Mouse (Mus musculus) ES-Bruce4 (cell line): ENCODE results near the gene Mrm3. TPM values are rescaled to one million over a fixed set of nuclear protein-coding genes. Genes with fewer than 3 reads are reported as not detected.
A peak's percentile ranks its signal among the peaks of the same experiment; 100 is the strongest.

Experiments
- H3K27ac ChIP-seq: 2 replicates; pipeline ENCODE4 v1.5.1; 2012; ENCODE audit warnings: low read length, inconsistent platforms; ENCODE audit not compliant: insufficient read depth
- H3K27me3 ChIP-seq: 2 replicates; pipeline ENCODE4 v1.6.1; 2012; ENCODE audit warnings: mild to moderate bottlenecking, low read length, inconsistent platforms; ENCODE audit not compliant: control insufficient read depth, poor library complexity, insufficient read depth, severe bottlenecking
- H3K36me3 ChIP-seq: 2 replicates; pipeline ENCODE4 v1.6.1; 2012; ENCODE audit warnings: inconsistent platforms, mild to moderate bottlenecking, low read length, moderate library complexity; ENCODE audit not compliant: control insufficient read depth, poor library complexity, insufficient read depth, severe bottlenecking
- H3K4me1 ChIP-seq: one replicate; pipeline ENCODE4 v1.8.1; 2011; ENCODE audit warnings: low read length; ENCODE audit not compliant: control insufficient read depth, insufficient read depth
- H3K4me3 ChIP-seq: 2 replicates; pipeline ENCODE4 v1.5.1; 2011; ENCODE audit warnings: low read depth, mild to moderate bottlenecking, low read length
- H3K9ac ChIP-seq: 2 replicates; pipeline ENCODE4 v1.6.1; 2012; ENCODE audit warnings: low read depth, mild to moderate bottlenecking, inconsistent platforms; ENCODE audit not compliant: poor library complexity, severe bottlenecking
- H3K9me3 ChIP-seq: replicated peaks from 2 replicates; pipeline ENCODE4 v1.6.1; 2012; ENCODE audit warnings: mild to moderate bottlenecking, low read length, inconsistent platforms; ENCODE audit not compliant: control insufficient read depth, poor library complexity, insufficient read depth, severe bottlenecking
- CTCF ChIP-seq: IDR thresholded peaks from one replicate; pipeline ENCODE4 v1.8.1; 2011; ENCODE audit warnings: low read depth, low read length
- EP300 ChIP-seq: IDR thresholded peaks from 2 replicates; pipeline ENCODE4 v1.6.1; 2011; ENCODE audit warnings: low read depth, low read length; ENCODE audit not compliant: insufficient read depth
- POLR2A ChIP-seq: IDR thresholded peaks from one replicate; pipeline ENCODE4 v1.8.1; 2011; ENCODE audit warnings: low read length; ENCODE audit not compliant: insufficient read depth
- polyA plus RNA-seq: library from polyadenylated mRNA; stranded (reverse); fragments of >200 nt; gene quantifications from 2 replicates; pipeline ENCODE4 v1.2.4, GENCODE M21; 2011; ENCODE audit warnings: low read depth; ENCODE audit not compliant: missing spikeins, insufficient read depth, insufficient read length

Mrm3 gene
- polyA plus RNA-seq, 1 experiment, result 9.2 TPM

DNA sequence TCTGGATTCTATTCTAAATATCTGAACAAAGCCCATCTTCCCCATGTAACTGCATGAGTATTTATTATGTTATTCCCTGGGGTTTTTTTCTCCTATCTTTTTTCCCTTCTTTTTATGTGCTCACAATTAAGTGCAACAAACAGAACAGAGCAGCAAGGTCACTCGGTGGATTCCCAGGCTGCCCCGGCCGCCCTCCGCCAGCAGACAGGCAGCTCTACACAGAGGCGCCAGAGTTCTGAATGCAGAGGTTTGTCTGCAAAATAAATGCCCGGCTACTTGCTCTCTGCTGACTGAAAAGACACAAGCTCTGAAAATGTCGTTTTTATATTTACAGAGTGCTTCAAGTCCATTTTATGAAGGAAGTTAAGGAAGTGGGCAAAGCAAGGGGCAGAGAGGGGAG is 24.0 kb downstream of the Mrm3 start:
- Histone ChIP-seq H3K27ac (no peak overlapping the region), H3K27me3 (no peaks in the 10 kb centered on the region), H3K9me3 (no peaks in the 10 kb centered on the region), H3K36me3 (peaks cover 17% of the 10 kb centered on the region), H3K9ac (no peak overlapping the region), H3K4me3 (no peak overlapping the region), H3K4me1 (no peaks in the 10 kb centered on the region)
- TF ChIP-seq EP300 (no peak), CTCF (no peak), POLR2A (no peak)

DNA sequence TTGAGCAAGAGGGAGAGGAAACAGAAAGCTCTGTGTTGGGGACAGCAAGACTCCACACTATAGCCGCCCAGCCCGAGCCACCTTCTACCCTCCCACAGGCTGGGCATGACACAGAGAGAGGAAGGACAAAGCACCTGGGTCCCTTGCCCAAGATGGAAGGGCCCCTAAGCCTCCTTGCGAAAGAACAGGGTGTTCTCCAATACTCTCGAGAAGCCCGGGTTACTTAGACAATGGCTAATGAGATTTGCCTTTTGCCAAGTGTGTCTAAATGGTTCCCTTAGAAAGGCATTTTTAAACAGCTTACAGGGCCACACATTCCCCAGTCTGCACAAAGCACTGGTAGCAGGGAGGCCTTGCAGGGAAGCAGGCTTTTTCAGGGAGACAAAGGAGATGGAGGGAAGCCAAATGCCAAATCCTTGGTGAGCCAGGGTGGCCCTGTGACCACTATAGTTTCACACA is 24.5 kb downstream of the Mrm3 start:
- Histone ChIP-seq H3K4me1 (no peaks in the 10 kb centered on the region), H3K4me3 (no peak overlapping the region), H3K36me3 (peaks cover 20% of the 10 kb centered on the region), H3K27ac (no peak overlapping the region), H3K9me3 (no peaks in the 10 kb centered on the region), H3K27me3 (no peaks in the 10 kb centered on the region), H3K9ac (no peak overlapping the region)
- TF ChIP-seq CTCF (no peak), POLR2A (no peak), EP300 (no peak)

DNA sequence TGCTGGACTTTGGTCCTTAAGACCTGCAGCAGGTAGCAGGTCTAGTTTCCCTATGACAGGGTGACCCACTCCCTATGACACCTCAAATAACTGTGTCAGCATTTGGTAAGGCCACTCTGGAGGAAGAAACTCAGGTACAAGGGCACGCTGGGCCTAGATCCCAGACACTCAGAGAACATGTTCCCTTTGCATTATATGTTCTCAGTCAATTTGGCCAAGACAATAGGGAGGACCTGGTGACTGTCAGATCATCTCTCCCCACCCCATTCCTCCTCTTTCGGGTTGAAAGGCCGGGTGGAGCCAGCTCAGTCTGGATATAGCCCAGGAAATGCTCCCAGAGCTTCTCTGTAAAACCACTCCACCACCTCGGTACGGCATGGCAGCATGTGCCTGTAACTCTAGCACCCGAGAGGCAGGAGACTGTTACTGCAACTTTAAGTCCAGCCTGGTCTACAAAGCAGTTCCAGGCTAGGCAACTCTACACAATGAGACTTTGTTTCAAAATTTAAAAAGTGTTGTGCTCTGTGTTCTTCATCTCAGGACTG is 25.1 kb downstream of the Mrm3 start:
- Histone ChIP-seq H3K9me3 (no peaks in the 10 kb centered on the region), H3K4me1 (no peaks in the 10 kb centered on the region), H3K27me3 (no peaks in the 10 kb centered on the region), H3K27ac (no peak overlapping the region), H3K4me3 (no peak overlapping the region), H3K9ac (no peak overlapping the region), H3K36me3 (peaks cover 25% of the 10 kb centered on the region)
- TF ChIP-seq EP300, result no peak
- no peak for TF ChIP-seq POLR2A
- TF ChIP-seq CTCF, result no peak

DNA sequence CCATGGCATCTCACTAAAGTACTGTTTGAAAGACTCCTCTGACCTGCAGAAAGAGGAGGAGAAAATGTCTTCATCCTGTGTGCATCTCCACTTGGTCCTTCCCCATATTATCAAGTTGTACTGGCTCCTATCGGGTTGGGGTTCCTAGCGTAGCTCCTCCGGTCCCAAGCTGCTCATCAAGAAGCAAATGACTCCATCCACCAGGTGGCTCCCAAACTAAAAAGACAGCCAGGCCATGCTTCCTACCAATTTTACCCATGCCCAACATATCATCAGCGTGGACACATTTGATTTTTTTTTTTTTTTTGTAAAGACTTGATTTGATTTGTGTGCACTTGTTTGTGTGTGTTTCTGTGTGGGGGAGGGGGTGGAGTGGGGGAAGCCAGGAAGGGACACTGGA is 28.9 kb downstream of the Mrm3 start:
- Histone ChIP-seq H3K9ac (no peak overlapping the region), H3K27me3 (no peaks in the 10 kb centered on the region), H3K27ac (no peak overlapping the region), H3K4me1 (no peaks in the 10 kb centered on the region), H3K9me3 (no peaks in the 10 kb centered on the region), H3K36me3 (peaks cover 35% of the 10 kb centered on the region), H3K4me3 (no peak overlapping the region)
- TF ChIP-seq POLR2A (no peak), CTCF (peak; percentile 5)

DNA sequence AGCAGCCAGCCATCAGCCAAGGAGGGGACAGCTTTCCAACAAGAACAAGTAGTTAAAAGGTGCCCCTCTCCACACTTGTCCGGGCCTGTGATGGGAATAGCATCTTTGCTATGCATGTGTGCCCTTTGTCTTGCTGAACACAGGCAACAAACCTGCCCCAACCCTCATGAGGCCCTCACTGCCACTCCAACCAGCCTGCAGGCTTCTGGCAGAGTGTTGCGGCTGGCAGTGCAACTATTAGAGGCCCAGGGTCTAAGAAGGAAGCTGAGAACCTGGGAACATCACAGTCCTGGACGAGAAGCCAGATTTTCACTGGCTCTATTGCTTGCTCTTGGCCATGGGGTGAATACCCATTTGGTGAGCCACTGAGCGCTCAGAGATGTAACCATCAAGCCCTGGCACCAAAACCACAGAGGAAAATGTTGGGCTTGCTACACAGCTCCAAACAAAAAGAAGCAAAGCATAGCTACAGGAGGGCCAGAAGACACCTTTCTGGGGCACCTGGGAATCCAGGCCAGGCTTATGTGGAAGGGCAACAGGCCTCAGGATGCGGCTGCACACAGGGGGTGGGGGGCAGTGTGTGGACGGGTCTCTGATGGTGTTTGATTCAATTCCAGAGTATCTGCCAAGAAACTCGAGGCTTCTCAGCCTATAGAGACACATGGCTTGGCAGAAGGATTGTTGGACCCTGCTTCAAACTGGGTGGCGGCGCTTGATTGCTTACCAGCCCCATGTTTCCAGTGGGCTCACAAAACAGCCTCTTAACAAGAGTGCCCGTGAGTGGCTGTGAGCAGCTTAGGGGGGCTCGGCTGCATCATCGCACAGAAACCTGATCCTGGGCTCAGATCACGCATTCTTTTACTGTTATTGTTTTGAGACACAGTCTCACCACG is 35.7 kb downstream of the Mrm3 start:
- TF ChIP-seq EP300 (no peak), POLR2A (no peak), CTCF (no peak)
- H3K4me1 ChIP-seq, result no peaks in the 10 kb centered on the region
- peaks cover 9% of the 10 kb centered on the region for H3K36me3 ChIP-seq
- H3K27me3 ChIP-seq, result no peaks in the 10 kb centered on the region
- no peak overlapping the region for H3K4me3 ChIP-seq
- H3K9me3 ChIP-seq, result no peaks in the 10 kb centered on the region
- H3K27ac ChIP-seq, result no peak overlapping the region
- no peak overlapping the region for H3K9ac ChIP-seq

DNA sequence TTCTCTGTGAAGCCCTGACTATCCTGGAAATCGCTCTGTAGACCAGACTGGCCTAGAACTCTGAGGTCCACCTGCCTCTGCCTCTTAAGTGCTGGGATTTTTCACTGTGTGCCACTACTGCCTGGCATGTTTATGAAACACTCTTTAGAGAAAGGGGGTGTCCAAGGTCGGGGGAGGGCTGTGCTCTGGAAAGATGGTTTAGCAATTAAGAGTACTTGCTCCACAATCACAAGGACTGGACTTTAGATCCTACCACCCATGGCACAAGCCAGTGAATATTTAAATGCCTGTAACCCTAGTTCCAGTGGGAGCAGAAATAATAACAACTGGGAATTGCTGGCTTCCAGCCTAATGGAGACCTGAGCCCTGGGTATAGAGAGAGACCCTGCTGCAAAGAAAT is 36.5 kb downstream of the Mrm3 start:
- TF ChIP-seq EP300, result no peak
- TF ChIP-seq POLR2A, result no peak
- no peak for TF ChIP-seq CTCF
- no peaks in the 10 kb centered on the region for H3K9me3 ChIP-seq
- no peak overlapping the region for H3K9ac ChIP-seq
- peaks cover 2% of the 10 kb centered on the region for H3K4me1 ChIP-seq
- peaks cover 9% of the 10 kb centered on the region for H3K36me3 ChIP-seq
- no peak overlapping the region for H3K27ac ChIP-seq
- H3K27me3 ChIP-seq, result no peaks in the 10 kb centered on the region
- no peak overlapping the region for H3K4me3 ChIP-seq
